Mouse (Mus musculus): ENCODE measurements around the gene Commd8. TPM values are rescaled to one million over a fixed set of nuclear protein-coding genes. Genes with fewer than 3 reads are reported as not detected.

Gene Commd8
- polyA plus RNA-seq, 1 experiment from 2014 or later: 105 TPM

DNA sequence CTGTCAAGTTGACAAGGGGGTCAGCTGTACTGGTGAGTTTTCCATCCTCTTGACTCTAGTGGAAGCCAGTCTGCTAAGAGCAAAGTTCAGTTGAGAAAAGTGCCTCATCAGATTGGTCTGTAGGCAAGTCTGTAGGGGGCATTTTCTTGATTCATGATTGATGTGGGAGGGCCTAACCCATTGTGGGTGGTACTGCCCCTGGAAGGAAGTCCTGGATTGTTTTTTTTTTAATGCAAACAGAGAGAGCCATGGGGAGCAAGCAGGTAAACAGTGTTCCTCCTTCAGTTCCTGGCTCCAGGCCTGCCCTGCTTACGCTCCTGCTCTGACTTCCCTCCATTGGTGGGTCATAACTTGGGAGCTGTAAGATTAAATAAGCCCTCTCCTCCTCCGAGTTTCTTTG lies 34.1 kb downstream of the Commd8 start:
- H3K4me1 ChIP-seq (ENCODE audit: control insufficient read depth, insufficient read depth, low read length): no peaks in the 10 kb centered on the region
- H3K4me3 ChIP-seq (ENCODE audit: low read length): no peak overlapping the region
- H3K27ac ChIP-seq (ENCODE audit: low read length): no peak overlapping the region
- ATAC-seq (replicated peaks; ENCODE audit: extremely low read depth, insufficient read depth, low FRiP score): no peak
- no peak overlapping the region for H3K9ac ChIP-seq (ENCODE audit: low read length)
- H3K36me3 ChIP-seq (ENCODE audit: control insufficient read depth, insufficient read depth): no peaks in the 10 kb centered on the region
- H3K4me2 ChIP-seq (ENCODE audit: low read depth, low read length): no peak overlapping the region
- no peaks in the 10 kb centered on the region for H3K9me3 ChIP-seq (replicated peaks; ENCODE audit: control insufficient read depth, low read length)
- WGBS: 71% methylated on average over 2 of the region's 2 CpGs
- H3K27me3 ChIP-seq (ENCODE audit: control insufficient read depth, insufficient read depth, low read length): no peaks in the 10 kb centered on the region

DNA sequence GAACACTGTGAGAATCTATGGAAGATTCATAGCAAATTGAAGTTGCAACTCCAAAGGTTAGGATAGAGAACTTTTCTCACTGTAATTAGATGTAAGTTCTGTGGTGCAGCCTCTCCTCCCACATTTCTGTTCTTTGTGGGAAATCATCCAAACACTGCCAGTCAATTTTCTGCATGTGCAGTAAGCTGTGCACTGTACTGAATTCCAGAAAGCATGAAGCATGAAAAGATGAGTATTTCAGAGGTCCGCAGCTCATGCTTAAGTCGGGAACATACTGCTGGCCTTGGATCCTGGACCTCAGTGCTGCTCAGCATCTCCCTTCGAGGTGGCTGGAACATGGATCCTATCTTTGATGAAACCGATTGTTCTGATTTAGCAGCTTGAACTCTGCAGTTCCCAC lies 41.3 kb downstream of the Commd8 start:
- Histone ChIP-seq H3K4me1 (ENCODE audit: control insufficient read depth, insufficient read depth, low read length) (no peaks in the 10 kb centered on the region), H3K4me3 (ENCODE audit: low read length) (no peak overlapping the region), H3K36me3 (ENCODE audit: control insufficient read depth, insufficient read depth) (no peaks in the 10 kb centered on the region), H3K27ac (ENCODE audit: low read length) (no peak overlapping the region), H3K4me2 (ENCODE audit: low read depth, low read length) (no peak overlapping the region), H3K9me3 (replicated peaks; ENCODE audit: control insufficient read depth, low read length) (no peaks in the 10 kb centered on the region), H3K9ac (ENCODE audit: low read length) (no peak overlapping the region), H3K27me3 (ENCODE audit: control insufficient read depth, insufficient read depth, low read length) (no peaks in the 10 kb centered on the region)
- 86% methylated on average over 4 of the region's 4 CpGs for WGBS
- ATAC-seq (replicated peaks; ENCODE audit: extremely low read depth, insufficient read depth, low FRiP score): no peak

DNA sequence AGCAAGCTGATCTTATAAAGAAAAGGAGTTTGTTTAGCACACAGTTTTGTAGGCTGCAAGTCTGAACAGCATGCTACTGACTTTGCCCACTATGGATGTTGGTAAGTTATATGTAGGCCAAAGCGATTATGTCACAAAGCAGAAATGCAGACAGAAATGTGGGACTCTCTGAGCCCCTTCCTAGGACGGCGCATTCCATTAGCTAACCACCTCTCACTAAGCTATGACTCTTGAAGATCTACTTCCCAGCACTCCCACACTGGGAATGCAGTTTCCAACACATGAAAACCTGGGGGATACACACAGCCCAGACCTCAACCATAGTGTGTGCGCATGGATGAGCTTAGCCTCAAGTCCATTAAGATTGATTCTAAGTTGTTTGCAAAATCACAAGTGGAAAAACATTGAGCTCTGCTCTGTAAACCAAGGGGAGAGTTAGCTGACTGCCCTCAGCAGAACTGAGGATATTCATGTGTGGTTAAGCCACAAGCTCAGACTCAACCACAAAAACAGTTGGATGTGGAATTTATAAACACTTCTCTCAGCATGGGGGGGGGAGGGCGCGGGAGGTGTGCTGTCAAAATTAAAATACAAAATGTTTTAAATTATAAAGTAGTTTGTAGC lies 45.5 kb downstream of the Commd8 start:
- no peak overlapping the region for H3K27ac ChIP-seq (ENCODE audit: low read length)
- H3K4me3 ChIP-seq (ENCODE audit: low read length): no peak overlapping the region
- no peaks in the 10 kb centered on the region for H3K36me3 ChIP-seq (ENCODE audit: control insufficient read depth, insufficient read depth)
- no peak for ATAC-seq (replicated peaks; ENCODE audit: extremely low read depth, insufficient read depth, low FRiP score)
- H3K9ac ChIP-seq (ENCODE audit: low read length): no peak overlapping the region
- WGBS: 70% methylated on average over 6 of the region's 6 CpGs
- no peaks in the 10 kb centered on the region for H3K4me1 ChIP-seq (ENCODE audit: control insufficient read depth, insufficient read depth, low read length)
- no peaks in the 10 kb centered on the region for H3K9me3 ChIP-seq (replicated peaks; ENCODE audit: control insufficient read depth, low read length)
- H3K4me2 ChIP-seq (ENCODE audit: low read depth, low read length): no peak overlapping the region
- no peaks in the 10 kb centered on the region for H3K27me3 ChIP-seq (ENCODE audit: control insufficient read depth, insufficient read depth, low read length)
